Mouse (Mus musculus): ENCODE measurements around the gene Pmpcb. TPM values are rescaled to one million over a fixed set of nuclear protein-coding genes. Genes with fewer than 3 reads are reported as not detected.
"Not testable (repeated sequence)": the region's sequence is repeated elsewhere in the genome, so short reads cannot be mapped to it uniquely, and the experiment has no call there.

The Pmpcb gene
- 133 and 136 TPM in 2 replicates for polyA plus RNA-seq (2014; fragmentation: Nextera tagmentation; extraction: Ambion mirVana)

DNA sequence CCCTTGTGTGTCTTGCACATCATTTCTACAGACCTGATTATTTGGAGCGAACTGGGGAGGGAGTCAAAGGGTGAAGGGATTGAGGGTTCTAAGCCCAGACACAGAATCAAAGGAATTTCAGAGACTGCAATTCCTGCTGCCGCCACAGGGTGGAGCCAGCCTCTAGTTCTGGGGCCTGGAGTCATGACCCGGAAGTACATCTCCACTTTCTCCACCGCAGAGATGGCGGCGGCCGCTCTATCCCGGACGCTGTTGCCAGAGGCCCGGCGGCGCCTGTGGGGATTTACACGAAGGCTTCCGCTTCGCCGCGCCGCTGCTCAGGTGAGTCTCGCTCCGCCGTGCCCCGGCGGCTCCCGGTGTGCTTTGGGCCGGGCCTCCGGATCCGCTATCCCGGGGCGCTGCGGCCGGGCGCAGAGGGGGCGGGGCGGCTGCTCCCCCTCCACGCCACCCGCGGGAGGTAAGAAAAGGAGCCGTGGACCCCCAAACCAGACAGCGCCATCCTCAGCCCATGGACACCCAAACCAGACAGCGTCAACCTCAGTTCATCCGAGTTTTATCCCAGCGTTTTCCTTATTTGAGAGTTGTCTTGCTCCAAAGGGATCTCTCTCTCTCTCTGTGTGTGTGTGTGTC, at the start of gene Pmpcb:
Gene Pmpcb (plus strand): TSS at position 186 of the 630 bp plus-strand sequence.
- H3K4me1 ChIP-seq (ENCODE audit: control insufficient read depth, insufficient read depth, low read length), result peaks cover 4% of the 10 kb centered on the region
- peak; percentile 80 for ATAC-seq (replicated peaks; ENCODE audit: insufficient number of reproducible peaks, low FRiP score, low TSS enrichment)
- H3K27me3 ChIP-seq (ENCODE audit: control insufficient read depth, insufficient read depth, low read length), result no peaks in the 10 kb centered on the region
- H3K4me3 ChIP-seq (ENCODE audit: low read depth, low read length), result peak within 1 kb of the TSS; percentile 90
- peak within 1 kb of the TSS; percentile 88 for H3K4me2 ChIP-seq
- peaks cover 4% of the 10 kb centered on the region for H3K36me3 ChIP-seq (ENCODE audit: control insufficient read depth, insufficient read depth, low read length)
- peak within 1 kb of the TSS; percentile 96 for H3K9ac ChIP-seq (ENCODE audit: low read depth, low read length)
- WGBS (ENCODE audit: insufficient replicate concordance), result under 1% methylated on average over 42 of the region's 42 CpGs
- H3K9me3 ChIP-seq (replicated peaks; ENCODE audit: control insufficient read depth, low read length), result no peaks in the 10 kb centered on the region
- peak within 1 kb of the TSS; percentile 68; the same call in 1 of the 2 replicates for H3K27ac ChIP-seq (ENCODE audit: low read depth, low read length)

DNA sequence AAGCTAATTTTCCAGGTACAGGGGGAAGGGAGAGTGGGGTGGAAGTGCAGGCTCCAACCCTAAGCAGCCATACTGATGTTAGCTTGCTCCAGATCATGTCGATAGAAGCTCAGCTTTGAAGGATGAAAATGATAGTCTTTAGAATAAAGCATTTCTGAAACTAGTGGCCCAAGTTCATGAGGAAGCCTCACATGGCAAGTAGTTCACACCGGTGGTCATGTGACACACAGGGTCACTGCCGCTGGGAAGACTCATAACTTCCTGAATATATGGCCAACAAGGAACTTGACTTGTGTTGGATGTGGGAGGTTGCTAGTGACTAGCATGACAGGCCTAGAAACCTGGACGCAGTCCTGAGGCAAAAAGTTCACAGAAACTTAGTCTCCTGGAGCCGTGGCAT, 44.7 kb upstream of the Pmpcb start:
- H3K36me3 ChIP-seq (ENCODE audit: control insufficient read depth, insufficient read depth, low read length), result no peaks in the 10 kb centered on the region
- H3K4me3 ChIP-seq (ENCODE audit: low read depth, low read length), result no peak overlapping the region
- no peaks in the 10 kb centered on the region for H3K27me3 ChIP-seq (ENCODE audit: control insufficient read depth, insufficient read depth, low read length)
- H3K9ac ChIP-seq (ENCODE audit: low read depth, low read length), result no peak overlapping the region
- WGBS (ENCODE audit: insufficient replicate concordance), result 91% methylated on average over 5 of the region's 5 CpGs
- H3K27ac ChIP-seq (ENCODE audit: low read depth, low read length), result no peak overlapping the region
- H3K4me2 ChIP-seq, result no peak overlapping the region
- no peak for ATAC-seq (replicated peaks; ENCODE audit: insufficient number of reproducible peaks, low FRiP score, low TSS enrichment)
- no peaks in the 10 kb centered on the region for H3K9me3 ChIP-seq (replicated peaks; ENCODE audit: control insufficient read depth, low read length)
- no peaks in the 10 kb centered on the region for H3K4me1 ChIP-seq (ENCODE audit: control insufficient read depth, insufficient read depth, low read length)

DNA sequence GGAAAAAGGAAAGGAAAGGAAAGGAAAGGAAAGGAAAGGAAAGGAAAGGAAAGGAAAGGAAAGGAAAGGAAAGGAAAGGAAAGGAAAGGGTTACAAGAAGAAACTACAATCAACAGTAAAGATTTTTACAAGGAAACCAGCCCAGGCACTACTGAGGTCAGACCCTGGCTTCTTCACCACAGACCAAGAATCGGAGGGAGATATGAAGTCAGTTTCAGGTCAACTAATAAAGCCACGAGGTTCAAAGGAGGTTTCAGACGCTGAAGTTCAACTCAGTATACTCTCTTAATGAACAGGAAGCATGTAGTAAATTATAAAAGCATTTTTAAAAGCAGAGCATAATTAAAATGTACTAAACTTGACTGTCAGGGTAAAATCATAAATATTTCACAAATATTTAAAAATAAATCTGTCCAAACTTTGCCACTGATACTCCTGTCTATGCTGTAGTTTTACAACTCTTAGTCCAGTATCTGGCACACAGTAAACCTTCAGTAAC, 43.5 kb upstream of the Pmpcb start:
- H3K9ac ChIP-seq (ENCODE audit: low read depth, low read length), result no peak overlapping the region
- H3K27ac ChIP-seq (ENCODE audit: low read depth, low read length), result no peak overlapping the region
- H3K9me3 ChIP-seq (replicated peaks; ENCODE audit: control insufficient read depth, low read length), result no peaks in the 10 kb centered on the region
- no peak for ATAC-seq (replicated peaks; ENCODE audit: insufficient number of reproducible peaks, low FRiP score, low TSS enrichment)
- 61% methylated on average over 3 of the region's 3 CpGs for WGBS (ENCODE audit: insufficient replicate concordance)
- H3K4me3 ChIP-seq (ENCODE audit: low read depth, low read length), result no peak overlapping the region
- H3K27me3 ChIP-seq (ENCODE audit: control insufficient read depth, insufficient read depth, low read length), result no peaks in the 10 kb centered on the region
- H3K36me3 ChIP-seq (ENCODE audit: control insufficient read depth, insufficient read depth, low read length), result no peaks in the 10 kb centered on the region
- no peak overlapping the region for H3K4me2 ChIP-seq
- H3K4me1 ChIP-seq (ENCODE audit: control insufficient read depth, insufficient read depth, low read length), result no peaks in the 10 kb centered on the region

DNA sequence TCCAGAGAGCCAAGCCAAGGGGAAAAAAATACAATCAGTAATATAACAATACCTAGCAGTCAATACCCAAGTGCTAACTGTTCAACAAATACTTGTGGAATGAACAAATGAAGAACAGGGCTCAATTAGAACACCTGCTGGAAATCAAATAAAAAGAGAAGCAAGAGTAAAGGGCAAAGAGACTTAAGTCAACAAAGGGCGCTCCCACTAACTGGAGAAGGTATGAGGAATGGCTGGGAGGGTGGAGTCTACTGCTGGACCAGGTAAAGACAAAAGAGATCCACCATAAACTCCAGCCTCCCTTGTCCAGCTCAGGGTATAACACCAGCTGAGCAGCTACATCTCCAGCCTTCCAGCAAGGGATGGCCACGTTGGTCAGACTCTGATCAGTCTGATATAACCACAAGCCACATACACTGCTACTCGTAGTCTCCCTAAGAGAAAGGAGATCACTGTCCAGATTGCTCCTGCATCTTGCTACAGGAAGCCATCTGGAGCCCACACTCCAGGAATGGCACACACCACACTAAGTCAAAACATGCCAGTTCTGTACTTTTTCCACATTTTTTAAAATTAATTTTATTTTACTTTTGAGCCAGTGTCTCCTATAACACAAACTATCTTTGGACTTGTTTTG, 42.0 kb upstream of the Pmpcb start:
- H3K4me3 ChIP-seq (ENCODE audit: low read depth, low read length), result no peak overlapping the region
- no peaks in the 10 kb centered on the region for H3K36me3 ChIP-seq (ENCODE audit: control insufficient read depth, insufficient read depth, low read length)
- WGBS (ENCODE audit: insufficient replicate concordance), result 80% methylated on average over 3 of the region's 3 CpGs

DNA sequence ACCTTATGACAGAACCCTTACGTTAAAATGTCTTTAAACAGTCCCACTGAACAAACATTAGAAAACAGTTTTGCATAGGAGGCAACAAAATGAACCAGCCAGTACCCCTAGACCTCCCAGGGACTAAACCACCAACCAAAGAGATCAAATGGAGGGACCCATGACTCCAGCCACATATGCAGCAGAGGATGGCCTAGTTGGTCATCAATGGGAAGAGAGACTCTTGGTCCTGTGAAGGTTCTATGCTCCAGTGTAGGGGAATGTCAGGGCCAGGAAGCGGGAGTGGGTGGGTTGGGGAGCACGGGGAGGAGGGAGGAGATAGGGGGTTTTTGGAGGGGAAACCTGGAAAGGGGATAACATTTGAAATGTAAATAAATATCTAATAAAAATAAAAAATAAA, 37.4 kb upstream of the Pmpcb start:
- not testable (repeated sequence) for H3K4me1 ChIP-seq (ENCODE audit: control insufficient read depth, insufficient read depth, low read length); H3K4me2 ChIP-seq; H3K36me3 ChIP-seq (ENCODE audit: control insufficient read depth, insufficient read depth, low read length); H3K9me3 ChIP-seq (replicated peaks; ENCODE audit: control insufficient read depth, low read length); H3K4me3 ChIP-seq (ENCODE audit: low read depth, low read length); ATAC-seq (replicated peaks; ENCODE audit: insufficient number of reproducible peaks, low FRiP score, low TSS enrichment); H3K9ac ChIP-seq (ENCODE audit: low read depth, low read length); H3K27me3 ChIP-seq (ENCODE audit: control insufficient read depth, insufficient read depth, low read length); H3K27ac ChIP-seq (ENCODE audit: low read depth, low read length)
- WGBS (ENCODE audit: insufficient replicate concordance), result 91% methylated on average over 3 of the region's 3 CpGs

More for the DNA sequence above, 42.0 kb upstream of the Pmpcb start:
- Histone ChIP-seq H3K4me2 (no peak overlapping the region), H3K4me1 (ENCODE audit: control insufficient read depth, insufficient read depth, low read length) (no peaks in the 10 kb centered on the region), H3K27ac (ENCODE audit: low read depth, low read length) (no peak overlapping the region), H3K27me3 (ENCODE audit: control insufficient read depth, insufficient read depth, low read length) (no peaks in the 10 kb centered on the region), H3K9ac (ENCODE audit: low read depth, low read length) (no peak overlapping the region), H3K9me3 (replicated peaks; ENCODE audit: control insufficient read depth, low read length) (no peaks in the 10 kb centered on the region)
- ATAC-seq (replicated peaks; ENCODE audit: insufficient number of reproducible peaks, low FRiP score, low TSS enrichment), result no peak

DNA sequence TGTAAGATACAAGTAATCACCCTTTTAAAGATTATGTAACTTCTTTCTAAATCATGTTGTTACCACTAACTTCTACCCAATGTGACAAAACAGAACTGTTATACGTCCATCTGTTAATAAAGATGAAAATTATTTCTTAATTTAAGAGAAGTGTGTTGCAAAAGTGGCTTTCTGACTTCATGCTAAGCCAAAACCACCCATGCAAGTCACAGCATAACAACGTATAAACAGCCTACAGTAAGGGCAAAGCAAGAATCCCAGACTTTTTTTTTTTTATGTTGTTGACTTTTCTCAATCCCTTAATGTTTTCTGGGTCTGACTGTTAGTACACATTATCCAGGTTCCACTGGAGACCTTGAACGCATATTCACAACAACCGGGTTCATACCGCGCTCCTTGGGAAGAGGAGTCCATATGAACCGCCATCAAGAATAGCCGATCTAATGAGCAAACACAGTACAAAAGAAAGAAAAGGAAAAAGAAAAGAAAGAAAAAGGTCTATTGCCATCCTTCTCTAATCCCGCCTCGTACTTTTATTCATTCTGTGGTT, 36.6 kb upstream of the Pmpcb start:
- 21% methylated on average over 10 of the region's 10 CpGs for WGBS (ENCODE audit: insufficient replicate concordance)
- H3K4me3 ChIP-seq (ENCODE audit: low read depth, low read length), result peak overlapping the region; percentile 55
- H3K9ac ChIP-seq (ENCODE audit: low read depth, low read length), result peak overlapping the region; percentile 72

DNA sequence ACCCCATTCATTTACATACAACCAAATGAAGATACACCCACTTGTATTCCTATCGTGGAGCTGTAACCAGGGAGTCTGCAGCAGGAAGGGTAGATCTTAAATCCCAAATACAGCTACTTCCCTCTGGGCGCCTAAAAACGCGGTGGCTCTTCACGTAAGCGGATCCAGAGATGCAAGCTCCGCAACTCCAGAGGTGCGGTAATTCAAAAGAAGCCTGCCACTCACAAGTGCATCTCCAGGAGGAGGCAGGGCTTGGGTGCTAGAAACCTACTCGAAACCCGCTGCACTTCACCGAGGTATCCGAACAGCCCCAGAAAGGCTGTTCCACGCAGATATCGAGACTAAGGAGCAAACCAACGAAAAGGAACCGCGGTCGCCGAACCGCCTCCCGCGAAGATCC, 36.0 kb upstream of the Pmpcb start:
- ATAC-seq (replicated peaks; ENCODE audit: insufficient number of reproducible peaks, low FRiP score, low TSS enrichment), result no peak
- no peaks in the 10 kb centered on the region; the same call in 1 of the 2 replicates for H3K4me1 ChIP-seq (ENCODE audit: control insufficient read depth, insufficient read depth, low read length)
- WGBS (ENCODE audit: insufficient replicate concordance), result under 1% methylated on average over 22 of the region's 22 CpGs
- H3K9me3 ChIP-seq (replicated peaks; ENCODE audit: control insufficient read depth, low read length), result no peaks in the 10 kb centered on the region
- peak overlapping the region; percentile 55 for H3K4me3 ChIP-seq (ENCODE audit: low read depth, low read length)
- no peaks in the 10 kb centered on the region for H3K27me3 ChIP-seq (ENCODE audit: control insufficient read depth, insufficient read depth, low read length)
- H3K4me2 ChIP-seq, result peak overlapping the region; percentile 90
- peak overlapping the region; percentile 72 for H3K9ac ChIP-seq (ENCODE audit: low read depth, low read length)
- H3K27ac ChIP-seq (ENCODE audit: low read depth, low read length), result peak overlapping the region; percentile 90; the same call in 1 of the 2 replicates
- H3K36me3 ChIP-seq (ENCODE audit: control insufficient read depth, insufficient read depth, low read length), result no peaks in the 10 kb centered on the region

More for the DNA sequence above, 36.6 kb upstream of the Pmpcb start:
- Histone ChIP-seq H3K36me3 (ENCODE audit: control insufficient read depth, insufficient read depth, low read length) (no peaks in the 10 kb centered on the region), H3K27me3 (ENCODE audit: control insufficient read depth, insufficient read depth, low read length) (no peaks in the 10 kb centered on the region), H3K4me1 (ENCODE audit: control insufficient read depth, insufficient read depth, low read length) (no peaks in the 10 kb centered on the region; the same call in 1 of the 2 replicates), H3K4me2 (peak overlapping the region; percentile 90), H3K9me3 (replicated peaks; ENCODE audit: control insufficient read depth, low read length) (no peaks in the 10 kb centered on the region), H3K27ac (ENCODE audit: low read depth, low read length) (no peak overlapping the region)
- no peak for ATAC-seq (replicated peaks; ENCODE audit: insufficient number of reproducible peaks, low FRiP score, low TSS enrichment)

DNA sequence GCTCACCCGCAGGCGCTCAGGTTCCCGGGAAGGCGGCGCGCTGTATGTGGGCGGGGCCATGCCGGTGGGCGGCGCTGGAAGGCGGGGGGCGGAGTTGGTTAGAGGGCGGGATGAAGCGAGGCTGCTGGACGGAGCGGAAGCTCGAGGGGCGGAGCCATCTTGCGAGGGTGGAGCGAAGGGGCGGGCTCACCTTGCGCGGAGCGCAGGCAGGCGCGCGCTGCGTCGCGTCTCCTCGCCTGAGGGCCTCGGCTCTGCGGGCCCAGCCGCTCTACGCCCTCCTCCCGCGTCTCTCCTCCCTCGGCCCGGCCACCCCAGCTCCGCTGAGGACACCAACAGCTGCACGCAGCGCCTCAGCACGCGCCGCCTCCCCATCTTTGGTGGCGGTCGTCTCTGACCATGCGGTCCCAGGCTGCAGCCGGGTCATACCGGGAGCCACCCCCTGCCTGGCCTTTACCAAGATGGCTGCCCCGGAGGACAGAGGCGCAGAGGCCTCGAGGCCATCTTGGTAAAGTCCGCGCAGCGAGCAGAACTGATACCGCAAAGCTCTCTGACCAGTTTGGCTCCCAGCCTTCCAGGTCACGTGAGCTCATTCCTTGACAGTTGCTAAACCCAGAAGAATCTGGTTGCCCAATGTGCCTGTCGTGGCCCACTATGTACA, 35.5 kb upstream of the Pmpcb start, which contains the start of gene Napepld:
Gene Napepld (minus strand): TSS at position 46 of the 658 bp plus-strand sequence.
- Histone ChIP-seq H3K4me1 (ENCODE audit: control insufficient read depth, insufficient read depth, low read length) (no peaks in the 10 kb centered on the region; the same call in 1 of the 2 replicates), H3K4me3 (ENCODE audit: low read depth, low read length) (peak within 1 kb of the TSS; percentile 55), H3K27me3 (ENCODE audit: control insufficient read depth, insufficient read depth, low read length) (no peaks in the 10 kb centered on the region), H3K4me2 (peak within 1 kb of the TSS; percentile 90), H3K27ac (ENCODE audit: low read depth, low read length) (peak within 1 kb of the TSS; percentile 90), H3K36me3 (ENCODE audit: control insufficient read depth, insufficient read depth, low read length) (no peaks in the 10 kb centered on the region), H3K9ac (ENCODE audit: low read depth, low read length) (peak within 1 kb of the TSS; percentile 81), H3K9me3 (replicated peaks; ENCODE audit: control insufficient read depth, low read length) (no peaks in the 10 kb centered on the region)
- under 1% methylated on average over 53 of the region's 59 CpGs for WGBS (ENCODE audit: insufficient replicate concordance)
- peak; percentile 100 for ATAC-seq (replicated peaks; ENCODE audit: insufficient number of reproducible peaks, low FRiP score, low TSS enrichment)

Data from heart, embryonic 11.5 days (tissue).